Mouse (Mus musculus) thymus, postnatal 36 days (tissue): ENCODE measurements around the gene Atp1a3.
"Not testable (repeated sequence)": the region's sequence is repeated elsewhere in the genome, so short reads cannot be mapped to it uniquely, and the experiment has no call there.

Experiments used
- DNase-seq, 2 experiments: peaks; one replicate each; pipeline ENCODE4 v3.0.0; 2022; ENCODE audit warnings: mixed read lengths in 2 of 2

Gene Atp1a3

GRCm38 (mm10) chr7:25005421-25006065, at the start of gene Atp1a3:
Gene Atp1a3 (minus strand): TSS chr7:25005958.
- peak; percentile 41 to 67 for DNase-seq

- DNase-seq = no peak
Measured at GRCm38 (mm10) chr7:25052587-25052986, 46.8 kb upstream of the Atp1a3 start.

GRCm38 (mm10) chr7:25049295-25049930, 43.7 kb upstream of the Atp1a3 start:
- no peak for DNase-seq

- no peak for DNase-seq
Measured at GRCm38 (mm10) chr7:25047363-25047762, 41.6 kb upstream of the Atp1a3 start.

GRCm38 (mm10) chr7:25044599-25044998, 38.8 kb upstream of the Atp1a3 start:
- DNase-seq = not testable (repeated sequence)

GRCm38 (mm10) chr7:25041921-25042320, 36.2 kb upstream of the Atp1a3 start:
- no peak for DNase-seq

GRCm38 (mm10) chr7:25035916-25036315, 30.2 kb upstream of the Atp1a3 start:
- DNase-seq = peak; percentile 56 to 72

GRCm38 (mm10) chr7:25034796-25035195, 29.0 kb upstream of the Atp1a3 start:
- no peak for DNase-seq

GRCm38 (mm10) chr7:25031528-25031927, 25.8 kb upstream of the Atp1a3 start:
- no peak for DNase-seq

- peak; percentile 61 to 72 for DNase-seq
Measured at GRCm38 (mm10) chr7:25030032-25030753, 24.4 kb upstream of the Atp1a3 start.

- DNase-seq = no peak
Measured at GRCm38 (mm10) chr7:25026452-25026851, 20.7 kb upstream of the Atp1a3 start.

- no peak for DNase-seq
Measured at GRCm38 (mm10) chr7:25025855-25026439, 20.2 kb upstream of the Atp1a3 start.

GRCm38 (mm10) chr7:25011592-25011991, 5.8 kb upstream of the Atp1a3 start:
- no peak for DNase-seq

GRCm38 (mm10) chr7:25010090-25010913, 4.5 kb upstream of the Atp1a3 start:
- DNase-seq = peak; percentile 36 to 37

- no peak for DNase-seq
Measured at GRCm38 (mm10) chr7:25009099-25009700, 3.4 kb upstream of the Atp1a3 start.

GRCm38 (mm10) chr7:25008635-25009034, 2.9 kb upstream of the Atp1a3 start:
- DNase-seq = peak; percentile 67 to 72

- no peak for DNase-seq
Measured at GRCm38 (mm10) chr7:25007609-25008374, 2.0 kb upstream of the Atp1a3 start.

GRCm38 (mm10) chr7:25006586-25007364, 1.0 kb upstream of the Atp1a3 start:
- no peak for DNase-seq

- DNase-seq = no peak
Measured at GRCm38 (mm10) chr7:25006171-25006570, 413 bp upstream of the Atp1a3 start.

GRCm38 (mm10) chr7:25004806-25005205, 952 bp downstream of the Atp1a3 start:
- no peak for DNase-seq
